Mouse (Mus musculus) forebrain, embryonic 15.5 days (tissue): ENCODE results near the gene Actl6b. TPM values are rescaled to one million over a fixed set of nuclear protein-coding genes. Genes with fewer than 3 reads are reported as not detected.
"Not testable (repeated sequence)": the region's sequence is repeated elsewhere in the genome, so short reads cannot be mapped to it uniquely, and the experiment has no call there.

Experiments used
- ATAC-seq: fragments of 200-750 bp; cut with Nextera tagmentation; replicated peaks from 2 replicates; pipeline ENCODE4 v1.8.0; 2017; ENCODE audit warnings: mild to moderate bottlenecking, moderate TSS enrichment, moderate library complexity
- H3K27ac ChIP-seq: fragments of 300-500 bp; sonication (generic); replicated peaks from 2 replicates; pipeline ENCODE4 v1.5.1; 2015; ENCODE audit warnings: mild to moderate bottlenecking, inconsistent platforms
- H3K27me3 ChIP-seq: fragments of 300-500 bp; sonication (generic); 2 replicates; pipeline ENCODE4 v1.6.1; 2015; ENCODE audit warnings: inconsistent platforms
- H3K36me3 ChIP-seq: fragments of 300-500 bp; sonication (generic); 2 replicates; pipeline ENCODE4 v1.6.1; 2015; ENCODE audit warnings: mild to moderate bottlenecking, inconsistent platforms
- H3K4me1 ChIP-seq: fragments of 300-500 bp; sonication (generic); 2 replicates; pipeline ENCODE4 v1.6.1; 2015; ENCODE audit warnings: inconsistent platforms
- H3K4me2 ChIP-seq: fragments of 300-500 bp; sonication (generic); replicated peaks from 2 replicates; pipeline ENCODE4 v1.6.1; 2015; ENCODE audit warnings: mild to moderate bottlenecking, inconsistent platforms
- H3K4me3 ChIP-seq: fragments of 300-500 bp; sonication (generic); 2 replicates; pipeline ENCODE4 v1.5.1; 2015; ENCODE audit warnings: mild to moderate bottlenecking, inconsistent platforms
- H3K9ac ChIP-seq: fragments of 300-500 bp; sonication (generic); replicated peaks from 2 replicates; pipeline ENCODE4 v1.6.1; 2015; ENCODE audit warnings: mild to moderate bottlenecking, inconsistent platforms
- H3K9me3 ChIP-seq: fragments of 300-500 bp; sonication (generic); 2 replicates; pipeline ENCODE4 v1.6.1; 2016; ENCODE audit warnings: inconsistent platforms
- WGBS: fragments of 180-500 bp; shearing (Covaris S2); methylation state at CpG from one replicate; pipeline ENCODE4 v1.1.7; 2015; ENCODE audit warnings: mixed read lengths; 5-methylcytosine and 5-hydroxymethylcytosine counted together
- microRNA-seq: library from miRNA; unstranded; fragments of <30 nt; microRNA quantifications from one replicate; pipeline ENCODE4, GENCODE M21; 2016
- polyA plus RNA-seq: library from polyadenylated mRNA; unstranded; fragments of >200 nt; fragmentation: Nextera tagmentation; extraction: Ambion mirVana; gene quantifications from 2 replicates; pipeline ENCODE4 v1.2.1, GENCODE M21; 2015

Gene Actl6b
- polyA plus RNA-seq, 1 experiment from 2014 or later: 259 TPM

DNA sequence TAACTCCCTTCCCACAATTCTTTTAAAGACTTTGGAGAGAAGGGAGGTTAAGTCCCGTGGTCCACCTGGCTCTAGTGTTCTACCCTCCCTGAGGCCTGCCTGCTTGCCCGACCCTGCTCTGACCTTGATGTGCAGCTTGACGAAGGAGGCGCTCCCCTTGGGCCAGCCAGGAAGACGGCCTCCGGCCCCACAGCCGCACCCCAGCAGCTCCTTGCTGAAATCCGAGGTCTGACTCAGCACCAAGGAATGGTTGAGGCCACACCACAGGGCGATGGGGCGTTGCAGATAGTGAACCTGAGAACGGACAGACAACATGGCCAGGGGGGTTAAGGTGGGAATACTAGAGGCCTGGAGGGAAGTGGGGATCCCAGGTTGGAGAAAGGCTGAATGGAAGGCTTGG lies 60.2 kb downstream of the Actl6b start, which contains the start of gene Pcolce:
TSS of gene Pcolce (minus strand) at position 235 of the 400 bp plus-strand sequence.
- Histone ChIP-seq H3K9me3 (no peaks in the 10 kb centered on the region), H3K27ac (no peak within 1 kb of the TSS), H3K4me2 (no peak within 1 kb of the TSS), H3K27me3 (peaks cover 5% of the 10 kb centered on the region; the same call in 1 of the 2 replicates), H3K36me3 (no peaks in the 10 kb centered on the region), H3K9ac (no peak within 1 kb of the TSS), H3K4me3 (no peak within 1 kb of the TSS), H3K4me1 (no peaks in the 10 kb centered on the region)
- ATAC-seq: no peak
- WGBS: 63% methylated on average over 11 of the region's 11 CpGs

DNA sequence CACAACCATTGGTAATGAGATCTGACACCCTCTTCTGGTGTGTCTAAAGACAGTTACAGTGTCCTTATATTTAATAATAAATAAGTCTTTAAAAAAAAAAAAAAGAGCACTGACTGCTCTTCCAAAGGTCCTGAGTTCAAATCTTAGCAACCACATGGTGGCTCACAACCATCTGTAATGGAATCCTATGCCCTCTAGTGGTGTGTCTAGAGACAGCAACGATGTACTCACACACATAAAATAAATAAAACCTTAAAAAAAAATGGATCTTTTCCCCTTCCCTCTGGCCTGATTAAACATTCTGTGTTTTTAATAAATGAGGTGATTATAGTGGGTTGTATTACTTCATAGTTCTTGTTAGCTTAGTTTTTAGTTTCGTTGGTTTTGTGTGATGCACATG lies 61.6 kb downstream of the Actl6b start:
- H3K4me3 ChIP-seq, ATAC-seq, H3K9ac ChIP-seq, H3K4me1 ChIP-seq, H3K9me3 ChIP-seq, H3K4me2 ChIP-seq, H3K27me3 ChIP-seq, H3K36me3 ChIP-seq, H3K27ac ChIP-seq: not testable (repeated sequence)
- 95% methylated on average over 2 of the region's 2 CpGs for WGBS

DNA sequence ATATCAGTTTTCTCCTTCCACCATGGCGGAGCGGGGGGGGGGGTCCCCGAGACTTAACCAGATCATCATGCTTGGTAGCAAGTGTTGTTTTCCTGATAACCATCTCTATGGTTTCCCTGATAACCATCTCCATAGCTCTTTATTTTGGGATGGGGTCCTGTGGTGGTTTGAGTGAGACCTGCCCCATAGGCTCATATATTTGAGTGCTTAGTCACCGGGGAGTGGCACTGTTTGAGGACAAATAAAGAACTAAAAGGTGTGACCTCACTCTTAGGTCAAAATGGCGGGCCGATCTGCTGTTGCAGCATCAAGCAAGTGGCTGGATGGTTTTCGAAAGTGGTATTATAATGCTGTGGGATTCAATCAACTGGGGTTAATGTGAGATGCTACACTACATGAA lies 62.0 kb downstream of the Actl6b start:
- H3K9me3 ChIP-seq: no peaks in the 10 kb centered on the region
- no peak overlapping the region for H3K4me2 ChIP-seq
- H3K27ac ChIP-seq: no peak overlapping the region
- no peak overlapping the region for H3K4me3 ChIP-seq
- no peaks in the 10 kb centered on the region for H3K36me3 ChIP-seq
- no peaks in the 10 kb centered on the region for H3K4me1 ChIP-seq
- H3K27me3 ChIP-seq: no peaks in the 10 kb centered on the region
- no peak overlapping the region for H3K9ac ChIP-seq
- 94% methylated on average over 7 of the region's 7 CpGs for WGBS
- no peak for ATAC-seq

Small RNA genes within 50 kb of the gene (microRNA-seq; reads per million reads assigned to microRNA genes)
- gene Mir6418: 1.1 reads per million

Other genes starting within 250 kb of the Actl6b start
- gene Srrt, start 245.8 kb upstream of the Actl6b start, polyA plus RNA-seq: 118 and 129 TPM in 2 replicates
- 19.1 and 21.1 TPM in 2 replicates for gene Trip6, start 239.1 kb upstream of the Actl6b start, polyA plus RNA-seq
- 20.1 and 23.1 TPM in 2 replicates for gene Slc12a9, start 219.9 kb upstream of the Actl6b start, polyA plus RNA-seq
- gene Ephb4, start 203.4 kb upstream of the Actl6b start, polyA plus RNA-seq: 6.6 and 7.1 TPM in 2 replicates
- gene Zan, start 76.5 kb upstream of the Actl6b start, polyA plus RNA-seq: 0.04 and 0.14 TPM in 2 replicates
- gene Pop7, start 51.0 kb upstream of the Actl6b start, polyA plus RNA-seq: 75.9 and 79.3 TPM in 2 replicates
- gene Gigyf1, start 35.0 kb upstream of the Actl6b start, polyA plus RNA-seq: 19.2 and 20.0 TPM in 2 replicates
- not detected in 2 replicates for gene Epo, start 20.3 kb upstream of the Actl6b start, polyA plus RNA-seq
- gene Gnb2, start 20.0 kb upstream of the Actl6b start, polyA plus RNA-seq: 535 and 578 TPM in 2 replicates
- 2.2 and 3.2 TPM in 2 replicates for gene Tfr2, start 16.3 kb downstream of the Actl6b start, polyA plus RNA-seq
- 46.3 and 47.3 TPM in 2 replicates for gene Mospd3, start 47.5 kb downstream of the Actl6b start, polyA plus RNA-seq
- gene Pcolce, start 60.3 kb downstream of the Actl6b start, polyA plus RNA-seq: 9.3 and 9.7 TPM in 2 replicates
- gene Fbxo24, start 75.5 kb downstream of the Actl6b start, polyA plus RNA-seq: 0.22 TPM in 1 of 2 replicates, not detected in the other
- gene Lrch4, start 75.6 kb downstream of the Actl6b start, polyA plus RNA-seq: 21.4 and 22.1 TPM in 2 replicates
- 6.9 and 7.8 TPM in 2 replicates for gene Gm20605, start 75.7 kb downstream of the Actl6b start, polyA plus RNA-seq
- gene Sap25, start 87.8 kb downstream of the Actl6b start, polyA plus RNA-seq: 4.5 and 8.5 TPM in 2 replicates
- 0.11 TPM in 1 of 2 replicates, not detected in the other for gene Irs3, start 92.2 kb downstream of the Actl6b start, polyA plus RNA-seq
- 21.2 and 22.7 TPM in 2 replicates for gene Agfg2, start 131.2 kb downstream of the Actl6b start, polyA plus RNA-seq
- 43.6 and 45.6 TPM in 2 replicates for gene Nyap1, start 188.1 kb downstream of the Actl6b start, polyA plus RNA-seq
- gene Tsc22d4, start 192.2 kb downstream of the Actl6b start, polyA plus RNA-seq: 75.6 and 76.1 TPM in 2 replicates
- gene Ppp1r35, start 225.3 kb downstream of the Actl6b start, polyA plus RNA-seq: 36.9 and 42.4 TPM in 2 replicates
- 12.3 and 12.6 TPM in 2 replicates for gene Mepce, start 234.1 kb downstream of the Actl6b start, polyA plus RNA-seq
- gene Zcwpw1, start 234.3 kb downstream of the Actl6b start, polyA plus RNA-seq: 10.4 and 11.3 TPM in 2 replicates